Mouse (Mus musculus) cerebellum, postnatal 36 days (tissue): ENCODE data around the gene Dglucy.
"Not testable (repeated sequence)": the region's sequence is repeated elsewhere in the genome, so short reads cannot be mapped to it uniquely, and the experiment has no call there.

Experiments
- DNase-seq, 2 experiments: peaks; one replicate each; pipeline ENCODE4 v3.0.0; 2021 to 2022; ENCODE audit warnings: mixed read lengths in 2 of 2

Dglucy gene

GRCm38 (mm10) chr12:100781428-100782120, 2.7 kb downstream of the Dglucy start:
- no peak for DNase-seq

GRCm38 (mm10) chr12:100784152-100784551, 5.3 kb downstream of the Dglucy start:
- DNase-seq: no peak

GRCm38 (mm10) chr12:100785344-100785743, 6.5 kb downstream of the Dglucy start:
- no peak for DNase-seq

GRCm38 (mm10) chr12:100789981-100790550, 11.2 kb downstream of the Dglucy start:
- DNase-seq: no peak

DNA sequence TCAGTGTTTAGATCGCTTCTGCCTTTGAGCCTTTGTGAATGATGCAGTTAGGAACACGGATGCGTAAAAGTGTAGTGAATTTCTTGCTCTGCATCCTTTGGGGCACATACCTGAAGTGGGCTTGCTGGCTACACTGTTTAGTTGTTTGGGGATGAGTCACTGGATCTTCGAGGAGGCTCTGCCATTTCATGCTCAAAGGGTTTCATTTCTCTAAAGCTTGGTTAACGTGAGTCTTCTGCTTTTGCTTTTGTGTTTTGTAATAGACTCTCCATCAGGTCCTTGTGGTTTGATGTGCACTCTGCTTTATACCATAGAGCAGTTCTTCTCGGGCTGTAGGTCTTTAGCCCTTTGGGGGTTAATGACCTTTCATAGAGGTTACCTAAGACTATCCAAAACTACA, 12.6 kb downstream of the Dglucy start:
- DNase-seq: no peak

DNA sequence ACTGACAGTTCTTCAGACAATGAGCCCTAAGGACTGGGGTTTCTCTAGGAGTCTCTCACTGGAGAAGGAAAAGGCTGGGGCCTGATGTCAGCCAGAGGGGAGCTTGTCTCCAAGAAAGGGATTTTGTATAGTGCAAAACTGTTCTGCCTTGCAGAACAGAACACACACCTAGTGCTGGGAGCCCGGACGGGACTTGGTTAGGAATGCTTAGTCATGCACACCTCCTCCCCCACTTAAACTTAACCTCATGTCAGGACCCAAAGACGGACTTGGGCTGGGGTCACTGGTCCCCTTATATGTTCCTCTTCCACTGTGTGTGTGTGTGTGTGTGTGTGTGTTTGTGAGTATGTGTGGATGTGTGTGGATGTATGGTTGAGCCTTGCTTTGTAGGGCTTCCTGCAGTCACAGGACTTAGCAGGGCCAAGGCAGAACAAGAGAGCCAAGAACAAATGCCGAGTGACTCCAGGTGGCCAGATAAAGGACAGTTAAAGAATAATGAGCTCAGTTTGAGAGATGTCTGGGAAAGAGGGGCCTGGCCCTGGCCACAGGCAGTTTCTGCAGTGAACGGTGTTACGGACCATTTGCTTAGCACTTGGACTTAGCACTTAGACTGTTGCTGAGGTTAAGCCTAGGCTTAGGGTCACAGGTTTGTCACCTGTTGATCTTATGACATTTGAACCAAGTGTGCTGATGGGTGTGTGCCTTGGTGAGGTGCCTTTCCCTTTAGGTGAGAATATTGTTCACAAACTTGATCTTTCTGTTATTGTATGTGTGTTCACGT, 15.8 kb downstream of the Dglucy start:
- DNase-seq: no peak

DNA sequence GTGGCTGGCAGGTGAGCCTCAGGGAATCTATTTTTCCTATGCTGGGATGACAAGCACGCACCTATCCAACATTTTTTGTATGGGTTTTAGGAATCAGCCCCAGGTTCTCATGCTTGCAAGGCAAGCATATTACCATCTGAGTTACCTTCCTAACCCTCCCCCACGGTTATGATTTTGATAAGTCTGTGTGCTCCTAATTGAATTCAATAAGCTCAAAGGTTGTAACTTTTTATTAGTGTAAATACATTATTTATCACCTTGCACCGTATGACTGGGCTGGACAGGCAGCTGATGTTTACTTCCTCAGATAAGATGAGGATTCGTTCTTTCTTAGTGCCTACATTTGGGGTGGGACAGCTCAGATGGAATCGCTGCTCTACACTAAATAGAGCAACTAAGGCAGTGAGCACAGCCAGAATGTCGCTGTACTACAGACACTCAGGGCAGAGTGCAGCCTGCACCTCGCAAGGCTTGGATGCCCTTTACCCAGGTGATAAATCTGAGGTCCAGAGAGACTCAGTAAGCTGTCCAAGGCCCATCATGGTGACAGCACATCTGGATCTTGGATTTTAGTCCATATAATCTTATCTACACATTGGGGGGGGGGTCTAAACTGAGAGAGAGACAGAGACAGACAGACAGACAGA, 16.7 kb downstream of the Dglucy start:
- DNase-seq: no peak

DNA sequence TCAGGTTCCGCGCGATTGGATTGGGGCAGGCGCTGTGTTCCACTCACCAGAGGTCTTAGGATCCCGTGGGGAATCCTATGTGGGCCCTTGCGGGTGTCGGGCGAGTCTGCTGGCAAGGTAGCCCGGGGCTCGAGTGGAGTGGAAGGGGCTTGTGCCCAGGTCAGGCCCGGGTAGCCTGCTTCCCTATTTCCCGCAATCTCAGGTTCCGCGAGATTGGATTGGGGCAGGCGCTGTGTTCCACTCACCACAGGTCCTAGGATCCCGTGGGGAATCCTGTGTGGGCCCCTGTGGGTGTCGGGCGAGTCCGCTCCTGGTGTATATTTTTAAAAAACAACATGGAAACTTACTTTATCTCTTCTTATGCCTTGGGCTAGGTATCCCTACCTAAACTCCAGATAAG, 24.5 kb downstream of the Dglucy start:
- not testable (repeated sequence) for DNase-seq

DNA sequence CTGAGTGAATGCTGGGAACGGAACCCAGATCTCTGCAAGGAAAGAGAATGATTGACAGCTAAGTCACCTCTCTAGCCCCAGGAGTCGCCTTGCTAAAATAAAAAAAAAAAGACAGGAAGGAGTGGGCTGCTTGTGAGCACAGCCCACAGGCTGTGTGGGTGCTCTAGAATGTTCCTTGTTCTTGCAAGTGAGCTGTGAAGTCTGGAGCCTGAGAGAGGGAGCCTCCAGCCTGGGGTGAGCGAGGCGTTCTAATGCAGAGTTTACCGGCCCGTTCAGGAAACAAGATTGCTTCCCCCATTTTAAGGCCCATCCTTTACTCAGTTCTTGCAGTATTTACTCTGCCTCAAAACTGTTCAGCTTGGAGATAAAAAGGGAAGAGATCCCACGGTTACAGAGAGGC, 28.4 kb downstream of the Dglucy start:
- DNase-seq: no peak

DNA sequence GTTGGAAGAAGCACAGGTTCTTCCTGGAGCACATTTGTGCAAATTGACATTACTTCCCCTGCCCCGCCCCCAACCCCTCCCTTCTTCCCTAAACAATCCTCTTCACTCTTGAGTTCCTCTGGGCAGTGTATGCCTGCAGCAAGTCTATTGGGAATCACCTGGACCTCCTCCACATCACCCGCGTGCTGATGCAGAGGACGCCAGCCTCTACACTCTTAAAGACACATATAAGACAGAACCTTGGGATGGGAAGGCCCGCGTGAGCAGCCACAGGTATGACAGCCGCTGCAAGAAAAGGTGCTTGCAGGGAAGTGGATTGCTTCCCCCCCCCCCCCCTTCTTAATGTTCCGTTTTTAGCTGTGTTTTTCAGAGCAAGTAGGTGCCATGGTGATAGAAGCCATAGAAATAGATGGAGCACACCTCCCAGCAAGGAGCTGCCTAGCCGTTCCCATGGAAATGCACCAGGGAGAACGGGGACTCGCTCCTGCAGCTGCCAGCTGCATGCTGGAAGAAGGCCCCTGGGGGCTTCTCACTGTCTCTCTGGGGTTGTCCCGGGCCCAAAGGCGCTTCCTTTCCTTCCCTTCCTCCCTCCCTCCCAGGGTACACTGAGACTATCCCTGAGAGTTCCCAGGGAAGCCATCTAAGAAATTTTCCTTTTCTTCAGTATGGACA, 29.9 kb downstream of the Dglucy start:
- no peak for DNase-seq

DNA sequence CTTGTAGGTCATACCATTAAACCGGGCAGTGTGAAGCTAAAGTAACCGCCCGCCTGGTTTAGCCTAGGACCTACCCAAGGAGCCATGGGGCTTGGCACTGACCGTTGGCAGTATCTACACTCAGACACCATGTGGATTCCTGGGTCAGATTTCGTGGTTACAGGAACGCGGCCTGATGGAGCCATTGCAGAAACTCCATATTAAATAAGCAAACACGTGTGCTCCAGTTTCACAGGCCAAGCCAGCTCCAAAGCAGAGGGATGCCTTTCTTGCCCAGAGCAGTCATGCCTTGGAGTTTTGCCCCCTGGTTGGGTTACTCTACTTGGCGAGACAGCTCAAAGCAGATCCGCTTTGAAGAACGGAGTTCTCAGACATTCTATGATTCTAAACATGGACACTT, 31.7 kb downstream of the Dglucy start:
- DNase-seq: no peak

GRCm38 (mm10) chr12:100813901-100814300, 35.0 kb downstream of the Dglucy start:
- no peak for DNase-seq

DNA sequence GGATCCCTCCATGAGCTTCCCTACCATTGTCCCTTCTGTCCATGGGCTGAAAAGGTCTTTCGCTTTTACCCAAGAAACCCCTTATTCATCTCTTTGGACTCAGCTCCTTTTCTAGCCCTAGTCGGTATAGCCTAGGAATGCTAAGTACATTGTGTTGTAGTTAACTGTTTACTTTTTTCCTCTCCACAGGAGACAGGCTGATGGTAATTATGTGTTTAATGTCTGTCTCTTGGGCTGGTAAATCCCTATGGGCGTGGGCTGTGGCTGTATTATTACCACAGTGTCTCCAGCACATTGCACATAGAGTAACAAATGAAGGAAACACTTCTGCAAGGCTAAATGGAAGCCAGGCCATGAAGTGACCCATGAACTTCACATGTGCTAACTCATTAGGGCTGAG, 35.8 kb downstream of the Dglucy start:
- DNase-seq: no peak

DNA sequence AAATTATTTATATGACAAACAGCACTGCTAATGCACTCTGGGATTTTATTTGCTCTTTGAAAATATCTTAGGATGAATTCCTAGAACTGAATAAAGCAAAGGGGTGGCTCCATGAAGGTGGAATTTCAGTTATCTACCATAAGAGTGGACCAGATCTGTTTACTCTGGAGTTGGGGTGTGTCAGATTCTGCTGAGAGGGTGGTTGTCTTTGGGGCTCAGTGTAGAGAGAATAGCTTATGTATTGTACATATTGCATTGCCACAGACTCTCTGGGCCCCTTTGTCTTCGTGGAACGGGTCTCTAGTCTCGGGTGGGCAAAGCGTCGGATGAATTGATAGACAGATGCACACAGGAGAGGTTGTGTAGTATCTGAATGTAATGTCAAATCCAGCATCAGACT, 38.0 kb downstream of the Dglucy start:
- no peak for DNase-seq

- DNase-seq: no peak
Measured at GRCm38 (mm10) chr12:100819965-100820364, 41.1 kb downstream of the Dglucy start.

GRCm38 (mm10) chr12:100831021-100831420, 52.2 kb downstream of the Dglucy start:
- no peak for DNase-seq

DNA sequence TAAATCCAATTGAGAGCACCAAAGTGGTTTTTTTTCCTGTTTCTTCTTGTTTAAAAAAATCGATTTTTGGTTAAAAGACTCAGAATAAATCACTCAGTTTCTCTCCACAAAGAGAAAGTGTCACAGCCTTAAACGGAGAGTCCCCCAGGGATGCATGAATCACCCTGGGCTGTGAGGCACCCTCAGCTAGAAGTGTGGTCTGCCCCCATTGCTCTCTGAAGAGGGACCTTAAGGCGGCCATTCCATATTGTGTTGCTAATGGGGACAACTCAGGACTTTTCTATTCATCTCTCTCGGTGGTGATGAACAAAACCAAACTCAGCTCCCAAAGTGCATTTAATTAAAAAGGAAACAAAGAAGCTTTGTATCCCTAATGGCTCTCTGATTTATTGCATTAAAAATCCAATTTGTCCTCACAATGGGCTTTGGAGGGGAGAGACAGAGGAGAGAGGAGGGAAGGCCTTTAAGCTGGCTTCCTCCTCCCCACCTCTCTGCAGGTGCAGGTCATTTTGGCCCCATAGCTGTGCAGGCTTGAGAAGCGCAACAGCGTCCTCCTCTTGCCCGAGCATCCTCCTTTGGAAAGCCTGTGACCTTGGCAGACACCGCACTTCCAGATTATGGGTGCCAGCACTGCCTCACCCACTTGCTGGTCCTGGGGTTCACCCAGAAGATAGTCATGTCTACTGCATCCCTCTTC, 52.9 kb downstream of the Dglucy start:
- no peak for DNase-seq

DNA sequence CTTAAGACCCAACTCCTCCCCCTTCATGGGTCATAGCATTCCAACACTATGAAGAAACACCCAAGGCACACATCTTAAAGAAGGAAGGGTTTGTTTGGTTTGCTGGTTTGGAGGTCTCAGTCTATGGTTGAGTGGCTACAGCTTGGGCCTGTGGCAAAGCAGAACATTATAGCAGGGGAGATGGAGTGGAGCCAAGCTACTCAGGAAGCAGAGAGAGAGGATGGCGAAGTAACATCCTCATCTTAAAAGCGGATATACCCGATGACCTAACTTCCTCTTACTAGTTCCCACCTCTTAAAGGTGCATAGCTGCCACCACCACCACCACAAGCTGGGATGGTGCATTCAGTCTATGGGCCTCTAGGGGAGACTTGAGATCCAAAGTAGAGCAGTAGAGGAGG, 58.4 kb downstream of the Dglucy start:
- no peak for DNase-seq

- DNase-seq: no peak
Measured at GRCm38 (mm10) chr12:100839079-100839600, 60.3 kb downstream of the Dglucy start.

DNA sequence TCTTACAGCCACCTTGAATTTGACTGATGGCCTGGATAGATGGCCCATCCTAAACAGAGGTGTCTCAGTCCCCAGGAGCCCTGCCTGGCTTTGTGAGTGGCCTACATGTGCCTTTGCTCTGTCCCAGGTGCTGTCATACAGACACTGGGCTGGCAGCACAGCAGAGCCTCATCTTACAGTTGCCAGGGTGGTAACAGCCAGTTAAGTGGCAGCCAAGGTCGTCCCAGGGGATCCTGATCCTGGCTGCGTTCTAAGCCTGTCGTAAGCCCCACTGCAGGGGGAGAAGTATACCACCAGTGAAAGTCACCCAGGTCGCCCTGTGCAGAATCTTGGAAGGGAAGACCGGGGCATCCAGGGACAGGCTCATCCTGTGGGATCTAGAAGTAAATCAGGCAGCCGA, 61.1 kb downstream of the Dglucy start:
- DNase-seq: no peak

DNA sequence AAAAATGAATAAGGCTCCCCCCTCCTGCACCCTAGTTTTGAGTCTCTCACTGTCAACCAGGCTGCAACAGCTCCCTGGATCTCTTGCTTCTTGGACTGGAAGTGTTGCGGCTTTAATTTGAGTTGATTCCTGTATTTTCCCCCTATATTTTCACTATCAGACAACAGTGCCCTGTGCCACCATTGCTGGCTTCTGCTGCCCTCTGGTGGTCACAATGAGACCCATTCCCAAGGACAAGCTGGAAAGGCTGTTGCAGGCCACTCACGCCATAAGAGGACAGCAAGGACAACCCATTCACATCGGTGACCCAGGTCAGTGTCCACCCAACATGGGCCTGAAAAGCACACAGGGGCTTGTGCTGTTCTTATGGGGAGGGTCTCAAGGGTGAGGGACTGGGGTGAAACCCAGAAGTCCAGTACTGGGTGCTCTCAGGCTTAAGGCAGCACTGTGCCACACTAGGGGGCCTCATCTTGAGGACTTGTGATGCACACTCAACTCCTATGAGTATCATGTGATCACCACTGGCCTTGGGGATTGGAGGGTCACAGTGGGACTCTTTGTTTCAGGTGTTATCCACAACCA, 62.4 kb downstream of the Dglucy start:
- peak; percentile 85 to 91 for DNase-seq

GRCm38 (mm10) chr12:100843171-100843570, 64.3 kb downstream of the Dglucy start:
- no peak for DNase-seq
